Mouse (Mus musculus) hindlimb bud, embryonic 11.5 days (tissue): Measurements from ENCODE around the gene Ndufaf7.
A peak's percentile ranks its signal among the peaks of the same experiment; 100 is the strongest.

Experiments used
- DNase-seq: peaks from one replicate; pipeline ENCODE4 v3.0.0-alpha.2; 2012; ENCODE audit warnings: low read depth, low spot score; ENCODE audit errors: extremely low spot score

Ndufaf7 gene

DNA sequence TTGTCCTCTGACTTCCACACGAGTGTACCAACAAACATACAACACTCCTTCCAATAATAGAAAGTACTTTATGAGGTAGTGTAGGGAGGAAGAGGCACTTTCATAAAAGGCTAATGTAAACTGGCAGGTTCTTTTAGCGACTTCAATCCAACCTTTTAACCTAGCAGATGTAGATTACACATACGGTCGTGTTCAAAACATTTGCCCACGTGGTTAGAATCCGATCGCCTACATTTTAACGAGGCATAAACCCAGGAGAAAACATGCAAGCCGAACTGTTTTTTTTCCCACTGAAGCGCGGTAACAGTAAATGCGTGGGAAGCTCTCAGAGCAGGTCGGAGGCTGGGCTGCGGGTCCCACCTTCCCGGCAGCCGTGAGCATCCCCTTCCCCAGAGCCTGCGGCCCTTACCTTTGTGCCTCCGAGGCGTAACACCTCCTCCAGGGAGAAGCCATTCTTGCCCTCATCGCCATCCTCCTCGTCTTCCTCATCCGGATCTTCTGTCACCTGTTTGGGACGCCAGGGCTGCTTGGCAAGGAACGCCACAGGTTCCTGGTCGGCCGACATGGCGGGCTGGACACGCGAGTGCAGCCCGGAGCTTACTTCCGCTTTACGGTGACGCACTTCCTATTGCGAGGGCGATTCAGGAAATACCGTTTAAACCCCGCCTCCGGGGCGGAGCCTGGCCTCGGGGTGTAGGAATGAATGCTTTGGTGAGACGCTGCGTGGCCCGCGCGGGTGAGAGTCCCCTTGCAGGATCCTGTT is at the start of gene Ndufaf7, which contains the start of gene Cebpz:
Gene Ndufaf7 (plus strand): TSS at position 671 of the 763 bp plus-strand sequence.
Gene Cebpz (minus strand): TSS at position 601 of the 763 bp plus-strand sequence.
- DNase-seq = peak; percentile 98

DNA sequence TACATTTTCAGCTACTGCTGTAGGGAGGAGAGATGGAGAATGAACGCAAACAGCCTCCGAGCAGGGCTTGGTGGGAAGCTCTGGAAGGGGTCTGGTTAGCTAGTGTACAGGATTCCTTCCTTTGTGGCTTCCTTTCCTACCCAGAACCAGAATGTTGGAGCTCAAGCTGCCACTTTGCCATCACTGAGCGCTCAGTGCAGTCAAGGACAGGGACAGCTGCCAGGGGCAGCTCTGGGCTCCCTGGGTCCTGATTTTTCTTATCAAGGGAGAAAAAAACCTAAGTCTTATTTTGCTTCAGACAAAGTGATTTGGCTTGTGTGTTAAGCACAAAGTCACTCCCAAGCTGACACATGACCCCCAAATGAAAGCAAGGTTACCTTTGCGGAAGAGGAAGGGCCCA is 48.4 kb upstream of the Ndufaf7 start:
- no peak for DNase-seq

DNA sequence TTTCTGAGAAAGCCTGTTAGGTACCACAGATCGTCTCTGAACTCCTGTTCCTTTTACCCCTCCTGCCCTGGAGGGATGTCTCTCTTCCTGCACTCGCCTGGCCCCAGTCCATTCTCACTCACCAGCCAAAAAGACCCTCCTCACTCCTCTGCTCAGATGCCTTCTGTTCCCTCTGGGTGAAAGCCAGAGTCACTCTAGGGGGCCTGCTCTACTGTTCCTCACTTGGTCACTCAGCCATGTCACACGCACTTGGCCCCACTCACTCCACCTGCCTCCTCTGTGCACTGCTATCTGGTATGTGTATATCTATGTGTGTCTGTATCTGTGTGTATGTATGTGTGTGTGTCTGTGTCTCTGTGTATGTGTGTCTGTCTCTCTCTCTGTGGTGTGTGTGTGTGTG is 47.8 kb upstream of the Ndufaf7 start:
- DNase-seq = no peak

DNA sequence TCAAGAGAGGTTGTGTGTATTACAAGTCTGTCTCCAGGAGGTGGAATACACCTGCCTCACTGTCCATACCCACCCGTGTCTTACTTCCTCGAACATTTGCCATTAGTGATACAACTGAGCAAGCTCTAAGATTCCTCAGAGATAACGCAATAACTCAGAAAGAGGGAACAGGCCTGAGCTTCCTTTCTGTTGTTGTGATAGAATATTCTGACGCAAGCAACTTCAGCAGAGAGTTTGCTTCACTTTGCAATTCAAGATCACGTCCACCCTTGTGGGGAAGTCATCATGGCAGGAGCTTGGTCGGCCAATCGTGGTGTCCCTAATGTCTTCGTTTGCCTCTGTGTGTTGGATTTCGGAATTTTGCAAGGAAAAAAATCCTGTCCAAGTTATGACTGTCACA is 45.9 kb upstream of the Ndufaf7 start:
- DNase-seq = no peak

DNA sequence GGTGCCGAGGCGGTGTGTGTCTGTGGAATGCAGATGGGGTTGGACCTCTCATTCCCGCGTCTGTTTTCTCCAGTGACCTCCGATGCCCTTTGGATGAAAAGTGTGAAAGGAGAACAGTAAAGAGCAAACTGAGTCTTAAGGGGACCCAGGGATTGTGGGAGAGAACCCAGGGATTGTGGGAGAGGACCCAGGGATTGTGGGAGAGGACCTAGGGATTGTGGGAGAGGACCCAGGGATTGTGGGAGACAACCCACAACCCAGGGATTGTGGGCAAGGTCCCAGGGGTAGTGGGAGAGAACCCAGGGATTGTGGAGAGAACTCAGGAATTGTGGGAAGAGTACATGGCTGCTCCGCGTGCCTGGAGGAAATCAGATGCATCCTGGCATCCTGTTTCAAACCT is 41.9 kb upstream of the Ndufaf7 start:
- DNase-seq = no peak

DNA sequence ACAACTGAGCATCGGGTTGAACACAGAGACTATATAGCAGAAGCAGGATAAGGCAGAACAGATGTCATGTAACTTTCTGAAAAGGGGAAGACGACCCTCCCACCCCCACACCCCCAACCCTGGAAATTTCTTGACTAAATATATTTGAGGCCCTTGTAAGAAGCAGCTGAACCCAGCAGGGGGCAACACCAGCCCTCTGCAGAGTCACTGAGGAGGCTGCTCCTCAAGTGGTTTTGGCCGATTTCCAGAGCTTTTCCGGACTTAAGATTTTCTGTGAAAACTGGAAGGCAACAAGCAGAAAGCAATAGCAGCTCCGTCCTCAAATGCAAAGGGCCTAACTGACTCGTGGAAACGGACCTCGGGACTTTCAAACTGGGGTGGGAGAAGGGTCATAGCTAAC is 41.5 kb upstream of the Ndufaf7 start:
- no peak for DNase-seq

DNA sequence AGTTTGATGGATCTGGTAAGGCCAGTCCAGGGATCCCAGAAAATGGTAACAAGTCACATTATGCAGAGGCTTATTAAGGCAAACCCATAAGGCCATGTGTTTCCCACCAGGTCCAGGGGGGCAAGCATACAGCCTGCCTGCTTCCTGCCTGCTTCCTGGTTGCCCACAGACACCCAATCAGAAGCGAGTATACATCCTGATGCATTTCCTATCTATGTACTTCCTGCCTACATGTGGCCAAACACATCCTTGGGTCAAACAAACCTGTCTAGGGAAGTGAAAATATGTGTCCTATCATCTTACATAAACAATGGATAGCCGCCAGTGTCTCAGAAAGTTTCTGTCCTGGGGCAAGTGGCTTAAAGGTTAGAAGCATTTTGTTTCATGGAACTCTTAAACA is 33.8 kb upstream of the Ndufaf7 start:
- DNase-seq = no peak

DNA sequence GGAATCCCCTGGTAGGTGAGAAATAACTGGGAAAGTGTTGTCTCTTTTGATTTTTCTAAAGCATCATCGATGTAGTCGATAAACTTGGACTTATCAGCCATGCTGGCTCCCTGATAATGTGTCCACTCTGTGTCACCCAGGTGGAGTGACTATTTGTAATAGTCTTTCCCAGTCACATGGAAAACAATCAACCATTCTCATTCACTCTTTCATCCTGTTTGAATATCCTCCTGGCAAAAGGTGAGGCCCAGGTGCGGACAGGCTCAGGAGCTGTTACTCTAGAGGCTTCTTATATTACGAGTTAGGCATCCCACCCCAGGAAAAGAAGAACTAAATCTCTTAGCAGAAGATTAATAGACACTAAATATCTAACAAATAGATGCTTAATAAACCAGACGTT is 30.0 kb upstream of the Ndufaf7 start, which contains the start of gene Sult6b1:
Gene Sult6b1 (minus strand): TSS at position 101 of the 400 bp plus-strand sequence.
- no peak for DNase-seq

DNA sequence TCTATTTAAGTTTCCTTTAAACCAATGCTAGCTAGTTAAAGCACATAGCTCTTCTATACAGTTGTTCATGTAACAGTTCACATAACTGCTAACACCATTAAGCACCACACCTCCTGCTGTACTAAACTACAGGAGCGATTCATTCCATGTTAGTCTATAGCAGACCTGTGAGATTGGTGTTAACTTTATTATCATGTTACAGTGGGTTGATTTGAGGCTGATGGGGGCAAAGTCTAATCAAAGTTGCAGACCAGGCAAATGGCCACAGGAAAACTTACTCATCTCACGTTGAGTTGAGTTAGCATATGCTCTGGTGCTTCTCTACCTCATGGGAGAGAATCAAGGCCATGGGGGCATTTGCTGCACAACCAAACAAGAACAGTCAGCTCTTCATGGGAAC is 27.6 kb upstream of the Ndufaf7 start:
- DNase-seq = no peak

DNA sequence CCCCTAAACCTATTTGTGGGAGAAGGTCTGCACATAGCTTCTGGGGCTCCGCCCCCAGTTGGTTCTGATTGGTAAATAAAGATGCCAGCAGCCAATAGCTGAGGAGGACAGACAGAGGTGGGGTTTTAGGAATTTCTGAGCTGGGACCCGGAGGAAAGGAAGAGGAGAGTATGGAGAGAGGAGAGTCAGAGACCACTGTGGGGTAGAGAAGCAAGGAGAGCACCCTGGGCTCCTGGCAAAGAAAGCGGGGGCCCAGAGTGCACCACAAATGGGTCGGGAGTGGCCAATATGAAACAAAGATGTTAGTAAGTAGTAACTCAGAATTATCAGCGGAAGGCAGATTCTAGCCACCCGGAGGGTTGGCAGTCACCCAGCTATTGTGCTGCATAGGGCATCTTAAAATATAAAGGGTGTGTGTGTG is 24.1 kb upstream of the Ndufaf7 start:
- no peak for DNase-seq

DNA sequence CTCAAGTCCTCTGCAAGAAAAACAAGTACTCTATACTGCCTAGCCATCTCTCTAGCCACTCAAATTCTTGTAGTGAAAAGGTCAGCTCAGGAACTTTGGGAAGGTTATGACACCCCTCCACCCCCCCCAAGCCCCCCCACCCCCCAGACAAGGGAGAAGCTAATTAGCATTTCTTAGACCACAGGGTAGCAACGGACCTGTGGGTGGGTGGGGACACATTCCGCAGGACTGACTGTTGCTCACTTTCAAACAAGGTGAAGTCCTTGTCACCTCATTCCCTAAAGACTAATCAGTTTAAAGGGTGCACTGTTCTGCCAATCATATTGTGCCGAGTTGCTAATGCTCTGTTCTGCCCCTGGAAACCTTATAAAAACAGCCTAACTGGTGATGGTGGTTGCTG is 23.0 kb upstream of the Ndufaf7 start:
- DNase-seq = no peak

DNA sequence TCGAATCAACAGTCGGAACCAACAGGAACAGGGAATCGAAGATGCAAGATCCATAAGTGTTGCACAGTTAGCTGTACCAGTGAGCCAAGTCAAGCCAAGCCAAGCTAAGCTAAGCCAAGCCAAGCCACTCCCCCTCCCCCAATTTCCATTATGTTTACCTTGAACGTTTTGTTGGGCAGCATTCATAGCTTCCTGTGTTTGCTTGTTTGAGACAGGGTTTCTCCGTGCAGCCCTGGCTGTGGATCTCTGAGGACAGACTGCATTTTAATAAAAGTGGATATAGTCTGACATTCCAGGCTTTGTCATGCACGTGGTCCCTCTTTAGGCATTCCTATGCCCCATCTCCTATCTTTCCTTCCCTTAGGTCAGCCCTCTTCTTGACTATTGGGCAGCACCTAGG is 21.2 kb upstream of the Ndufaf7 start:
- DNase-seq = no peak

DNA sequence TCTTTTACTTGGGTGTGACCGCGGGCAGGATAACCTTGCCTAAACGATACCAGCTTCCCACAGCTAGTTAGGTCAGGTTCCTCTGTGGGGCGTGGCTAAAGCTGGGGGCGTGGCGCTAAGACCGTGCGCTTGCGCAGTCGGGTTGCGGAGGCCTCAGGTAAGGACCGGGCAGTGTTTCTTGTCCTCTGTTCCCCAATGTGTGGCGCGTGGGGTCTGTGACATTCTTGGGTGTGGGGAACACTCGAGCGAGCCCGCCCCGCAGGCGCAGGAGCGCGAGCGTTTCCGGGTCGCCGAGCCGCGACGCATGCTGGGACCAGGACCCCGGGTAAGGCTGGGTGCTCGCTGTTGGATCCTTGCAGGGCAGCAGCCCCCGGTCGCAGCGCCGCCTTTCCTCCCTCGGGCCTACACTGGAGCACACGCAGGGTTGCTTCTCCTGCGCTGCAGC is 20.5 kb upstream of the Ndufaf7 start, which contains the start of gene Cebpzos:
Gene Cebpzos (plus strand): TSS at position 132 of the 445 bp plus-strand sequence.
- peak; percentile 77 for DNase-seq

DNA sequence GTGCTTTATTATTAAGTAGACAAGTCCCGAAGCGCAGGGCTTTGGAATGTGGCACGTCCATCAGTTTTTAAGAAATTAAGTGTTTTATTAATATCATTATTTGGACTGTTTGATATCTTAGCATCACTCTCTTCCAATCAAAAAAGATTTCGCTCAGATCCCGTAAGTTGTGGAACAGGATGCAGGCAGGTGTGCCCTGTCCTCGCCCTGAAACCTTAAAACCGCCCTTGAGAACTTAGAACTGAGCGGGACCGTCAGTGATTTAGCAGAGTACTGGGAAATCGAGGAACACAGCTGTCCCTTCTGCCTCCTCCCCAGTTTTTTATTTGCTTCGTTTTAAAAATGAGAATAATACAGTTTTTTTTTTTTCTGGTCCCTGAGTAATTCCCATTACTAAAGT is 20.0 kb upstream of the Ndufaf7 start:
- DNase-seq = no peak

DNA sequence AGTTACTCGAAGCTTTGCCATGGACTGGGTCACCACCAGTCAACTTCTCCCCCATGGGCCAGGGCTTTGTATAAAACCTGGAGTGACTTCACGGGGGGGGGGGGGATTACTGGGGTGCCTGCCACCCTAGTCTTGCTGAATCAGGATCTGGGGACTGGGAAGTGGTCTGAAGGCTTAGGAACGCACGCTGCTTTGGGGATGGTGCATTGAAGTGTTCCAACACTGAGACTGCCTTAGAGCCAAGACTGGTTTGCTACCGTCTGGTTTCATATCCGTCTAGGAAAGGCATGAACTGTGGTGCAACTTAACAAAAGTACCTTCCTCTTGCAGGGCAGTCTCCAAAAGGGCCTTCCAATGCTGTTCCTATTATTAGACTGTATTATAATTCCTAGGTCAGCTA is 19.2 kb upstream of the Ndufaf7 start:
- no peak for DNase-seq

DNA sequence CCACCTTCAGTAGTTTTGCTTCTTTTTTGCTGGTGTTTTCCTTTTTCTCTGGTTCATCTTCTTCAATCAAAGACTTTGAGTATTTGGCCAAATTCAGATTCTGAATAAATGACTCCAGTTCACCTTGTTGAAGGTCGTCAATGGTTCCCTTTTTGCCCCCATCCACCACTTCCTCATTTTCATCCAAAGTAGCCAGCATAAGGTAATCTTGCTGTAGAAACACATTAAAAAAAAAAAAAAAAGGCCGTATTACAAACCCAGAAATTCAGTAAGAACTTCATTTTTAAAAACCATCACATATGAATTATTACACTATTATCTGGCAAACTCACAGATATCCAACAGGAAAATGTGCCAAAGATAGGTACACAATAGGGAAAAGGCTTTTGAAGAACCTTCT is 1.1 kb upstream of the Ndufaf7 start:
- no peak for DNase-seq

DNA sequence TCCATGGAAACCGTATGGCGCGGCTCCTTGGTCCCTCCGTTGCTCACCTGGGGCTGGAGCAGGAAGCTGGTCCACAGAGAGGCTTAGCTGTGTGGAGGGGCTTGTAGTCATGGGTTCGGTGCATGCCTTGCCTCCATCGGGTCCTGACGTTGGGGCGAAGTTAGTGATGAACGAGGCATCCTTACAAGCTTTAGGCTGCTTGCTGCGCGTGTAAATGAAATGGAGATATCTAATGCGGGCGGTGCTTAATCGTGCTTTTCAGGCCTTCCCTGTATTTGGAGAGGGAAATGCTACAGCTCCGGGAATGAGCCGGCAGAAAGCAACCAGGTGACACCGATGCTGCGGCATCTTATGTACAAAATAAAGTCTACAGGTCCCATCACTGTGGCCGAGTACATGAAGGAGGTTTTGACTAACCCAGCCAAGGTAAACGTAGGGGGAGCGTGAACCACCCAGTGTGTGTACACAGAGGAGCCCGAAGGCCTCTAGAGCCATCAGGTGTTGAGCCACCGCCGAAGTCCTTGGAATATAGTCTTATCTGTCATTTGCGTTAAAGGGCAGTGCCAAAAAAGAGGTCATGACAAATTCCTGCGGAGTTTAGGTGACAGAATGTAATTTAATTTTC is 405 bp downstream of the Ndufaf7 start:
- DNase-seq = no peak

DNA sequence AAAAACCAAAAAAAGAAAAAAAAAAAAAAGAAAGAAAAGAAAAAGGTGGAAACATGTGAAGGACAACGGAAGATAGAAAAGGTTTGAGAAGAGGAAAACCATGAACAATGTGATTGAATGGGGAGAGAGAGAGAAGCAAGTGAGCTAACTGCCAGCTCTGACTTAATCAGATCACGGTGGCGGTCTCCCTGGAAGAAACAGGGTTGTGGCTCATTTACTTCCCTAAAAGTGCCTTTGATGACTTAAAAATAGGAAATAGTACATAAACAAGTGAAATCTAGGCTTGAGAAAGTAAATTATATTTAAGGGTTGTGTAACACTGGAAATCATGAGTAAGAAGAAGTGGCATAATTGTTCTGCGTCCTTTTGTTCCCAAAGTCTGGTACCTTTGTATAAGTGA is 2.0 kb downstream of the Ndufaf7 start:
- no peak for DNase-seq

DNA sequence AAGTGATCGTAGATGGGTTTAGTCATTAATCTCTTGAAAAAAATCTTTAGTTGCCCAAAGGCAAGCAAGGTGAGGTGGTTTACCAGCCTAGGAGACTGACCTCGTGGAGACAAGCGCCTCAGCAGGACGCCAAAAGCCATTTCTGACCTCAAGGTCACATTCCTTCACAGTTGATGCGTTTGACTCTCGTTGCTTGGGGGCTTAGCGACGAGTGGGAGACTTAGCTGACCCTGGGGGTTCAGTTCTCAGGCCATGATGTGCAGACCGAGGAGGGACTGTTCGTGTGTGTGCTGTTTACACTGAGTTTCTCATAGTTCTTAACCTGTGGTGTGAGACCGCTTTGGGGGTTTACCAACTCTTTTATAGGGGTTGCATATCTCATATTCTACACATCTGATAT is 5.6 kb downstream of the Ndufaf7 start:
- DNase-seq = no peak

DNA sequence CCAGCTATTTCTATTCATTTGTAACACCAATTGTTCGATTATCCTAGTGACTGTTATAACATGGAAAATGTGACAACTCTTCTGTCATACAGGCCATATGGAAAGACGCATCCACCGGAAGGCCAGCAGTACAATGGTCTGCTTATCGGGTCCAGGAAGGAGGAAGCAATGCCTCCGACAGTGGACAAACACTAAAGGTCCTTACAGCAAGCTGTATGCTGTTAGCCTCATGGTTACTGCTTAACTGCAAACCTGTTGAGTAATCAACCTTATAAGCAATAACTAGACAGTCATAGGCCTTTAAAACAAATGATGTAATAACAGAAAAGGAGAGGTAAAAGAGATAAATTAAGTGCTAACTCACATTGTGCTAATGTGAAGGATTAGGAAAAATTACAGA is 14.3 kb downstream of the Ndufaf7 start:
- no peak for DNase-seq

DNA sequence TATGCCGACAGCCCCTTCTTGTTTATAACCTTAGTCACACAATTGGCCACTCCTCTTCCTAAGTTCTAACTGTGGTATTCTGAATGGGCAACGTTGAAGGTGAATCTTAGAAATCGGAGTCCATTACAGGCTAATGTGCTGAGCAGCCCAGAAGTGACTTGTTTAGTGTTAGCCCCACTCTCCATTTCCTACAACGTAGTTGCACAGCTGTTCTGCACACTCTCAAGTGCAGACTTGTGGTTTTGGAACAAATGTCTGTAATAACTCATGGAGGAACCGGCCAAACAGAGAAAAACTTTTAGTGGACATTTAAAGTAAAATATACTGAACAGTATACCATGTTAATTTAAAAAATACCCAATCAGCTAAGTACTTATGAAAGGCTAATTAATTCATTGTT is 15.1 kb downstream of the Ndufaf7 start:
- no peak for DNase-seq

DNA sequence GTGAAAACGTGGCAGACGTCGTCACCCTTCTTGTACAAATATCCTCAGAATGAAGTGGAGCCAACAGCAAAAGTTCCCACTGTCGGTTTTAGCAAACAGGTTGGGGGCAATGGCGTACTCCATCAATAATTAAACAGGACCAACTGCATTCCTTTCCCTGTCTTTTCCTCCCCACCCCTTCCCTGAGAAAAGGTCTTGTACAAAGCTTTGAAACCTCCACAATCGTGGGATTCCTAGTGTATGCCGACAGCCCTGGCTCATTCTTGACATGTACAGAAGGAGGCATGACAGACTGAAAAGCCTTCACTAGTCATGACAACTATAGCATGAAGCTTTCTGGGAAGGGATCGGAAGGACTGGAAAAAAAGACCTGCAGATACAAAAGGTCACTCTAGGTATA is 16.3 kb downstream of the Ndufaf7 start:
- DNase-seq = no peak
